Mouse (Mus musculus): ENCODE measurements around the gene Matn4.

Gene Matn4

DNA sequence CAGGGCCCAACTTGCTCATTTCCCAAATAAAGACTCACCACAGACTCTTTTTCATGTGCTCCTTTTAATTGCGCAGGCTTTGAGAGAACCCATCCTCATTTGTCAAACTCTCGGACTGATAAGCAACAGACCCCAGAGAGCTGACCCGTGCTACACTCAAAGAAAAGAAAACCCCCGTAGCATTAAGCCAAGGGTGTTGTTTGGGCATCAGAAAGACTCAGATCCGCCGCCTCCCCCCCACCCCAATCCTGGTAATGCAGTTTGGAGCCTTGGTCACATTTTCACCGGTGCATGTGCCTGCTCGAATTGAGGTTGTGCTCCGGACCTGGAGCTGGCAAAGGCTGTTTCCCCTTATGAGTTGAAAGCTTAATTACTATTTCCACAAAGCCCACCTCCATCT is at the start of gene Matn4:
Gene Matn4 (minus strand): TSS at position 101 of the 400 bp plus-strand sequence.
- DNase-seq: no peak

- DNase-seq: no peak
These were observed 49.0 kb upstream of the Matn4 start for GRCm38 (mm10) chr2:164453887-164454500.

DNA sequence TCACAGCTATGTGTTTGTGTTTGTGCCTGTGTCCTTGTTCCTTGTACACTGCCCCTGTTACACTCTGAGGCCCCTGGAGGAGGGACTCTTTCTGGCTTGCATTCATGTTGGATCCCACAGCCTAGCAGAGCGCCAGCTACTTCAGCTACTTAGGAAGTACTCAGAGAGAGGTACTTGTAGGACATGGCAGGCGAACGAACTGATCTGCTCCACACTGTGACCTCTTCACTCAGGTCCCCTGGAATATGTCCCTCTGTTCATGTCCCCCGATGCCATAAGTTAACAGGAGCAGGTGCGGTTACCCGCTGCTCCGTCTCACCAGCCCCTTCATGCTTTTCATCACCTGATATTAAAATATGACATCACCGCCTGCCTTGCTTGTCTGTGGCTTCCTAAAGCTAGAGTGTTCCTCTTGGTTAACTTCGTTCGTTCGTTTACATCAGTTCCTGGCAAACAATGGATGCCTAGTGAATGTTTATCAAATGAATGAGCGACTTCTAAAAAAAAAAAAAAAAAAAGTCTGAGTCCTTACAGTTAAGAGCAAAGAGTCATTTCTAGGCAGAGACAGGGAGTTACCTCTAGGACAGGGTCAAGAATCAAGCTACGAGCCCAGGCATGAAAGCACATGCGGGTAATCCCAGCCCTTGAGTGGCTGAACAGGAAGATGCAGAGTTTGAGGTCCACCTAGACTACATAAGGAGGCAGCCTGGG is 48.2 kb upstream of the Matn4 start:
- no peak for DNase-seq

DNA sequence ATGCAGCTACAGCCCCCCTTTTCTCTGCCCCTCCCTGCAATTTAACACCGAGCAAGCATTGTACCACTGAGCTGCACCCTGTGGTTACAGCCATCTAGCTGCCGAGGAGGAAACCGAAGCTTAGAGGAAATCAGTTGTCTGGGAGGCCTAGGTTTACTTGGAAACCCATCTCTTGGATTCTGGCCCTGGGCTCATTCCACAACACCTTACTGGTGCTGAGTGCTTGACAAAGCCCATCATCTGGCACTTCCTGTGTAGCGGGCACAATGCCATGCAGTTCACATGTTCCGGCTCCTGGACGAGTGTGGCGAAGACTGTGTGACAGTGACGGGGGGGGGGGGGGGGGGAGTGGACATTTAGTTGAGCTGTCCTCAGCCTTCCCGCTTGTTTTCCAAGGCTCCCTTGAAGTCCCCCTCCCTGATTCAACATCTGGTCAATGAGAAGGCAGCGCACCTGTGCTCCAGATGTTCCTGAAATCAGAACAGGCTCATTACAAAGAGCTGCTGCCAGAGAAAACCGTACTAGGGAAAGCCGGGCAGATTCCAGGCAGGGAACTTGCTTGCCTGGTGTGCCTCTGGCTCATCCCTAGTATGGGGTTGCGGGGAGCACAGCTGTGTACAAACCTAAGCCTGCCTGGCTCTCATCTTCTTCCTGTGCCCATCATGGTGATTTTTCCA is 47.2 kb upstream of the Matn4 start:
- DNase-seq: no peak

- DNase-seq: no peak
These were observed 44.5 kb upstream of the Matn4 start for GRCm38 (mm10) chr2:164449341-164450042.

DNA sequence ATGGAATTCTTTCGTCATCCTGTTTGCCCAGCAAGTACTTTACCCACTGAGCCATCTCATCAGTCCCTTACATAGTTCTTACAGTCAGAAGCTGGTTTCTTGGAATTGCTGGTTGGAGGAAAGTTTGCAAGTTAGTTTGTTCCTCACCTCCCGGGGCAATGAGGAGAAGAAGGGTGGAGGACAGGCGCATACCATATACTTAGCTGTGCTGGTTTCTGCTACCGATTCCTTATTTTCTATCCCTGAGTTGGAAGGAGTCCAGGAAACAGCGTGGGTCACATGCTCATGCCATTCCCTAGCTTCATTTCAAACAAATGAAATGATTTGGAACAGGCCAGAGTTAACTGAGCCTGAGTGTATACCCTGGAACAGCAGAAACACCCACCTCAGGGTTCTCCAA is 44.0 kb upstream of the Matn4 start:
- DNase-seq: no peak

DNA sequence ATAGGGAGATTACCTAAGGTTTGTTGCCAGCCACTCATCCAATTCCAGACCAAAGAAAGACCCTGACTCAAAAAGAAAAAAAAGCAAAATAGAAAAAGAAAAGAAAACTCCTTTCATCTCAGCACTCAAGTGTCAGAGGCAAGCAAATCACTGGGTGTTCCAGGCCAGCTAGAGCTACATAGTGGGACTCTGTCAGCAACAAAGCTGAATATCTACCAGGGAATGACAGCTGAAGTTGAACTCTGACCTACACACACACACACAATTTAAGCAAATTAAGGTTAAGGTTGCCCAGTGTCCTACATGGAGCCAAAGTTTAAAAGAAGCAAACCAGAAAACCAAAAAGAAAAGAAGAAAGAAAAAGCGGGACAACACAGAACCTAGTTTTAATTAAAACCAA is 43.2 kb upstream of the Matn4 start:
- DNase-seq: no peak

- no peak for DNase-seq
These were observed 41.1 kb upstream of the Matn4 start for GRCm38 (mm10) chr2:164446086-164446469.

DNA sequence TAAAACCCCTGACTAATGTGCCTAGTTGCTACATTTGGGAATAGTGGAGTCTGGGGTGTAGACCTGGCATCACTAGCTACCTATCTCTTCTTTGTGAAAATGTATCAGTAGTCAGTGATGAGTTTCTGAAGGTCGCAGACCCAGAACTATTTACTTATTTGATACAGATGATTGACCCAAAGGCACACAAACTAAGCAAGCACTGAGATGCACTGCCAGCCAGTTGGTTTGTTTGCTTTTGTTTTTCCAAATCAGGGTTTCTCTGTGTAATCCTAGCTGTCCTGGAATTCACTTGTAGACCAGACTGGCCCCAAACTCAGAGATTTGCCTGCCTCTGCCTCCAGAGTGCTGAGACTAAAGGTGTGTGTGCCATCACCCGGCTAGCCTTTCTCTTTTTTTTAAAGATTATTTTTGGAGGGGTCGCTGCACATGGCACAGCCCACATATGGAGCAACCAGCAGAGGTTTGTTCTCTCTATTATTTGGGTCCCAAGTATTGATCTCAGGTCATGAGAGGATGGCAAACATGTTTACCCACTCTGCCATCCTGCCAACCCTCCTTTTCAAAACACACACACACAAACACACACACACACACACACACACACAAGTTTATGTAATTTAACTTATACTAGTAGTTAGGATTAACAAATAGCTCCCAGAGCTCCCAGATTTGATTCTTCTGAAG is 40.6 kb upstream of the Matn4 start:
- no peak for DNase-seq

GRCm38 (mm10) chr2:164444701-164445100 is 39.7 kb upstream of the Matn4 start:
- no peak for DNase-seq

DNA sequence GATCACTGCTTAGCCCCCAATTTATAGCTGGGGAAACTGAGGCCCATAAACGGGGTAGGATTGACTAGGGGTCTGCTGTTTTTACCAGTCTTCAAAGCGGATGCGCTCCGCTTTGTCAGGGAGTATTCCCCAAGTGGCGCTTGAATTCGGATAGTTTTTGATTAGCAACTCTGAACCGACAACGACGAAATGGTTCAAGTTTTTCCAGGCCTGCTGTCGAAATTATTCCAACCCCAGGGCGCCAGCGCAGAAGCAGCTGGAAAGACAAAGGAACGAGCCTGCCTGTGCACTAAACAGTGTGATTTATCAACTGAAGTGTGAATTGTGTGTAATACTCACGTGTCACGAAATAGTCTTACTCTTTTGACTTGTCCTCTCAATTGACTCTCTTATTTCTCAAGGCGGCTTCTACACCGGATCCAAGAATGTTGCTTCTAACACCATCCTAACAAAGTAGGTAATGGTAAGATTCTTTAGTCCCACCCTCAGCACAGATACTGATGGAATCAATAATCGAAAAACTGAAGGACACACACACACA is 38.6 kb upstream of the Matn4 start, which contains the start of gene Sdc4:
Gene Sdc4 (minus strand): TSS at position 428 of the 541 bp plus-strand sequence.
- no peak for DNase-seq

DNA sequence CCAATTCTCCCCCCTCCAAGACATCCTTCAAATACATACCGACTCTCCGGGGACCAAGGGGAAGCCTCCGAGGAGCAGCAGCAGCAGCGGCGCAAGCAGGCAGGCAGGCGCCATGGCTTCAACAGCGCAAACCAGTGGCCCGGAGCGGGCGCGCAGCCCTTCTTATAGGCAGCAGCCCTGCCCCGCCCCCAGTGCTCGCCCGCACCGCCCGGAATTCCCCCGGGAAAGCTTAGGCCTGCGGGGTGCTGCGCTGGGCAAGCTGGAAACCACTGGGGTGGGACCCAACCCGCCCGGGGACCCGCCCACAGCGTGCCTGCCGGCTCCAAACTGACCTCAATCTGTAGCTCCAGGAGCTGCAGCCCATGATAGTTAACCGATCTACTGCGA is 38.1 kb upstream of the Matn4 start:
- DNase-seq: no peak

DNA sequence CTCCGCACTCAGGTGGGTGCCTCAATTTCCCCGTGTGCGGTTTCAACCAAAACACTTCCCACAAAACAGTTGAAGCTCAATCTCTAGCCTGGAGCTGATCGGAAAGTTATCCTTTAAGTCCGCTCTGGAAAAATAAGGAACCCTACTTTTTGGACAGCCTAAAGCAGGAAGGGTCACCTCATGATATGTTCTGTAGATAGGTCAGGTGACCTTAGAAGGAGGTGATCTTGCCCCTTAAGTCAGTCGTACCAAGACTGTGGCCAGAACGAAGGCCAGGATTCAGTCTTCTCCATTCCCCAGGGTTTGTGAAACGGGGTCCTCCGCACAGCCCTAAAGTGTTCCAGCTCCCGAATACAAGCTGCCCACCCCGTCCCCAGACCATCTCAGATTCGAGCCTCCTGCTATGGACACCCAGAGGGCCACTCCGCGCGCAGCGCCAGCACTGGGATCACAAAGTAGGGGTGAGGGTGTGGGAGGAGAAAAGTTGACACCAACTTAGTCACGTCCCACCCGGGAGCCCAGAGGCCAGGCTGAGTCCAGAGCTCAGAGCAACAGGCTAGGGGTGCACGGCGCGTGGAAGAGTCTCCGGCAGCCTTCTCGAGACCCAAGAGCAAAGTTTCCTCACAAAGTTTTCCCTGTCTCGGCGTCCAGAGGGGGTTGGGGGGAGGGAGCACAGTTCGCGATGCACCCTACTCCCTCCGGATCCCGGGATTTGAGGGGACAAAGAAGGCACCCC is 37.5 kb upstream of the Matn4 start:
- no peak for DNase-seq

GRCm38 (mm10) chr2:164441731-164442130 is 36.8 kb upstream of the Matn4 start:
- DNase-seq: no peak

GRCm38 (mm10) chr2:164441155-164441554 is 36.2 kb upstream of the Matn4 start:
- DNase-seq: no peak

GRCm38 (mm10) chr2:164440314-164440713 is 35.4 kb upstream of the Matn4 start:
- DNase-seq: no peak

GRCm38 (mm10) chr2:164439001-164439421 is 34.1 kb upstream of the Matn4 start:
- no peak for DNase-seq

DNA sequence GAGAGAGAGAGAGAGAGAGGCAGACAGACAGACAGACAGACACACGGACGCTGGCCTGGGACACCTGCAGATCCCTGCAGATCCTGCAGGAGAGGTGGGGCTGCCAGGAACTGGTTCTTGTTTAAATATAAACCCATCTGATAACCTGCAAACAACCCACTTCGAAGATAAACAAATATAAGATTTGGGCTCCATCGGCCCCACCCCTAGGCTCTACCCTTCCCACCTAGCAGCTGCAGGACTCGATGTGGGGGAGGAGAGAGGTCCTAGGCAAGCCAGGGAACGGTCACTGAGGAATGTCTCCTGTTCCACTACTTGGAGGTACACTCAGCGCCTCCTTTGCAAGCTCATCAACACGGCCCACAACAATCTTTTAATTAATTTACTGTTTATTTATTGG is 33.3 kb upstream of the Matn4 start:
- DNase-seq: no peak

GRCm38 (mm10) chr2:164437710-164438109 is 32.8 kb upstream of the Matn4 start:
- DNase-seq: no peak

- DNase-seq: no peak
These were observed 32.0 kb upstream of the Matn4 start for GRCm38 (mm10) chr2:164436961-164437360.

- no peak for DNase-seq
These were observed 31.4 kb upstream of the Matn4 start for GRCm38 (mm10) chr2:164436215-164436913.

Measured in cerebellum, adult 11-12 months (tissue).